ENCODE assay signal across 7 mouse cellular contexts in genomic region chr1:172200871-172201447, GRCm38 (mm10). TPM values are rescaled to one million over a fixed set of nuclear protein-coding genes. Genes with fewer than 3 reads are reported as not detected.
A peak's percentile ranks its signal among the peaks of the same experiment; 100 is the strongest.
DNase-seq lines count a peak whose midpoint lies in the region; ATAC-seq lines count a peak whose summit lies in the region.

No protein-coding gene starts in this region.

- peaks cover 55% of the 10 kb centered on the region for H3K4me1 ChIP-seq in embryonic facial prominence, embryonic 12.5 days
- H3K4me1 ChIP-seq in midbrain, embryonic 13.5 days (replicated peaks) = peaks cover 75% of the 10 kb centered on the region

- no peak overlapping the region for H3K4me3 ChIP-seq in embryonic facial prominence, embryonic 12.5 days
- peak overlapping the region; percentile 6; the same call in 1 of the 2 replicates for H3K4me3 ChIP-seq in midbrain, embryonic 13.5 days (replicated peaks)

- peak overlapping the region; percentile 71 for H3K27ac ChIP-seq in embryonic facial prominence, embryonic 12.5 days
- peak overlapping the region; percentile 96 for H3K27ac ChIP-seq in midbrain, embryonic 13.5 days

- WGBS in embryonic facial prominence, embryonic 12.5 days = 38% methylated on average over 7 of the region's 7 CpGs
- WGBS in midbrain, embryonic 13.5 days = 12% methylated on average over 7 of the region's 7 CpGs

- H3K27me3 ChIP-seq in embryonic facial prominence, embryonic 12.5 days = no peaks in the 10 kb centered on the region
- no peaks in the 10 kb centered on the region for H3K27me3 ChIP-seq in midbrain, embryonic 13.5 days

- no peak overlapping the region; the same call in 1 of the 2 replicates for H3K4me2 ChIP-seq in embryonic facial prominence, embryonic 12.5 days (replicated peaks)
- H3K4me2 ChIP-seq in midbrain, embryonic 13.5 days (replicated peaks) = peak overlapping the region; percentile 93

- no peak for ATAC-seq in embryonic facial prominence, embryonic 12.5 days (ENCODE audit: insufficient number of reproducible peaks, insufficient read depth, low FRiP score, low TSS enrichment)
- ATAC-seq in midbrain, embryonic 13.5 days = peak; percentile 66
- ATAC-seq in monocyte, adult 5-6 weeks (replicated peaks; ENCODE audit: insufficient number of reproducible peaks, low FRiP score, low TSS enrichment, poor library complexity, severe bottlenecking) = no peak

- no peaks in the 10 kb centered on the region for H3K9me3 ChIP-seq in embryonic facial prominence, embryonic 12.5 days
- no peaks in the 10 kb centered on the region for H3K9me3 ChIP-seq in midbrain, embryonic 13.5 days

- peak; percentile 76 for DNase-seq in testis, postnatal 10 days (ENCODE audit: low spot score)
- DNase-seq in testis, postnatal 14 days (ENCODE audit: low spot score) = no peak
- peak; percentile 42 to 54 for DNase-seq in kidney, postnatal 25 days
- DNase-seq in thymus, adult 18-20 months = no peak

- peaks cover 57% of the 10 kb centered on the region for H3K36me3 ChIP-seq in embryonic facial prominence, embryonic 12.5 days
- H3K36me3 ChIP-seq in midbrain, embryonic 13.5 days = peaks cover 44% of the 10 kb centered on the region

- H3K9ac ChIP-seq in embryonic facial prominence, embryonic 12.5 days = no peak overlapping the region
- peak overlapping the region; percentile 28 for H3K9ac ChIP-seq in midbrain, embryonic 13.5 days (replicated peaks)

RNA-seq across cellular contexts. Expression of gene Pea15a, which starts 5.6 kb away (rescaled TPM):
- 118 TPM in 2 replicates for polyA plus RNA-seq in embryonic facial prominence, embryonic 12.5 days (2016; fragmentation: Nextera tagmentation; extraction: Ambion mirVana)
- 398 and 406 TPM in 2 replicates for polyA plus RNA-seq in midbrain, embryonic 13.5 days (2015; fragmentation: Nextera tagmentation; extraction: Ambion mirVana)
- 23.3 to 71.6 TPM (median 23.9 TPM) in 3 replicates for total RNA-seq in monocyte, adult 5-6 weeks (2017)

RNA-seq across cellular contexts. Expression of gene Casq1, which starts 18.7 kb away (rescaled TPM):
- 3.3 and 3.6 TPM in 2 replicates for polyA plus RNA-seq in embryonic facial prominence, embryonic 12.5 days (2016; fragmentation: Nextera tagmentation; extraction: Ambion mirVana)
- 1.3 and 1.8 TPM in 2 replicates for polyA plus RNA-seq in midbrain, embryonic 13.5 days (2015; fragmentation: Nextera tagmentation; extraction: Ambion mirVana)
- total RNA-seq in monocyte, adult 5-6 weeks (2017) = not detected in 3 replicates

RNA-seq across cellular contexts. Expression of gene Dcaf8, which starts 53.1 kb away (rescaled TPM):
- polyA plus RNA-seq in embryonic facial prominence, embryonic 12.5 days (2016; fragmentation: Nextera tagmentation; extraction: Ambion mirVana) = 165 and 171 TPM in 2 replicates
- polyA plus RNA-seq in midbrain, embryonic 13.5 days (2015; fragmentation: Nextera tagmentation; extraction: Ambion mirVana) = 106 and 109 TPM in 2 replicates
- total RNA-seq in monocyte, adult 5-6 weeks (2017) = 77.0 to 164 TPM (median 136 TPM) in 3 replicates

RNA-seq across cellular contexts. Expression of gene Atp1a4, which starts 57.3 kb away (rescaled TPM):
- polyA plus RNA-seq in embryonic facial prominence, embryonic 12.5 days (2016; fragmentation: Nextera tagmentation; extraction: Ambion mirVana) = not detected in 2 replicates
- polyA plus RNA-seq in midbrain, embryonic 13.5 days (2015; fragmentation: Nextera tagmentation; extraction: Ambion mirVana) = not detected in 2 replicates
- 0.43 TPM in 1 of 3 replicates, not detected in the others for total RNA-seq in monocyte, adult 5-6 weeks (2017)

Comparison
In these comparisons a context has a peak if more than half of its experiments do, and no peak if none do; other contexts are left out.
1. DNase-seq: peak in testis, postnatal 10 days (single experiment) and kidney, postnatal 25 days (2 of 2); none in testis, postnatal 14 days (single experiment) and thymus, adult 18-20 months (0 of 2).